Mouse (Mus musculus) c-Kit-positive CD71-negative TER-119-negative erythroid progenitor cells, embryonic 14.5 days (primary cell): ENCODE measurements around the gene Creb3.
"Not testable (repeated sequence)": the region's sequence is repeated elsewhere in the genome, so short reads cannot be mapped to it uniquely, and the experiment has no call there.

Experiments
- DNase-seq: peaks from one replicate; pipeline ENCODE4 v3.0.0-alpha.2; 2013; ENCODE audit warnings: low read depth

The Creb3 gene

GRCm38 (mm10) chr4:43561997-43562768, at the start of gene Creb3, which contains the start of gene Tln1:
Gene Creb3 (plus strand): TSS chr4:43562332.
Gene Tln1 (minus strand): TSS chr4:43562691.
- peak; percentile 95 for DNase-seq

- DNase-seq = no peak
Measured at GRCm38 (mm10) chr4:43512653-43513052, 49.5 kb upstream of the Creb3 start.

DNA sequence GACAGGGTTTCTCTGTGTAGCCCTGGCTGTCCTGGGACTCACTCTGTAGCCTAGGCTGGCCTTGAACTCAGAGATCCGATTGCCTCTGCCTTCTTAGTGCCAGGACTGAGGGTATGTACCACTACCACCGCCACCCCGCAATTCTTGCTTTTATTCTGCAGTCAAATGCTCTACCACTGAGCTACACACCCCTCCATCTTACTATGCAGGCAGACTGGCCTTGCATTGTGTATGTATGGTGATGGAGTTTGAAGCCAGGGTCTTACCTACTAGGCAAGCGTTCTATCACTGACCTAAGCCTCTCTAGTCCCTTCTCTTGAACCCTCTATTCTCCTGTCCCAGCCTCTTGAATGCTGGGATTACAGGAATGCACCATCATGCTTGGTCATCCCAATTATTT, 48.8 kb upstream of the Creb3 start:
- no peak for DNase-seq

DNA sequence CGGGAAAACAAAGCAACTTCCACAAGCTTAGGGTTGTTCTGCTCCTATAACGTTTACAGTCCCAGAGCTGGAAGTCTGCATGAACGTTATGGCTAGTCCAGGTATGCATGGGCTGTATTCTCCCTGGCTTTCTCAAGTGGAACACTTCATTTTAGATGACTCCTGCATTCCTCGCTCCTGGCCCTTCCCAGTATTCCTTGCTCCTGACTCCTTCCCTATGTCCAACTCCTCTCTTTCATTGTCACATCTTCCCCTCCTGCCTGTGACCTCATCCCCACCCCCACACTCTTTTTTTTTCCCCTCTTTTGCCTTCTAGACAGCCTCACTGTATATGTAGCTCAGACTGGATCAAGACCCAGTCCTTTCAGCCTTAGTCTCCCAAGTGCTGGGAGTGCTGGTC, 48.3 kb upstream of the Creb3 start:
- no peak for DNase-seq

DNA sequence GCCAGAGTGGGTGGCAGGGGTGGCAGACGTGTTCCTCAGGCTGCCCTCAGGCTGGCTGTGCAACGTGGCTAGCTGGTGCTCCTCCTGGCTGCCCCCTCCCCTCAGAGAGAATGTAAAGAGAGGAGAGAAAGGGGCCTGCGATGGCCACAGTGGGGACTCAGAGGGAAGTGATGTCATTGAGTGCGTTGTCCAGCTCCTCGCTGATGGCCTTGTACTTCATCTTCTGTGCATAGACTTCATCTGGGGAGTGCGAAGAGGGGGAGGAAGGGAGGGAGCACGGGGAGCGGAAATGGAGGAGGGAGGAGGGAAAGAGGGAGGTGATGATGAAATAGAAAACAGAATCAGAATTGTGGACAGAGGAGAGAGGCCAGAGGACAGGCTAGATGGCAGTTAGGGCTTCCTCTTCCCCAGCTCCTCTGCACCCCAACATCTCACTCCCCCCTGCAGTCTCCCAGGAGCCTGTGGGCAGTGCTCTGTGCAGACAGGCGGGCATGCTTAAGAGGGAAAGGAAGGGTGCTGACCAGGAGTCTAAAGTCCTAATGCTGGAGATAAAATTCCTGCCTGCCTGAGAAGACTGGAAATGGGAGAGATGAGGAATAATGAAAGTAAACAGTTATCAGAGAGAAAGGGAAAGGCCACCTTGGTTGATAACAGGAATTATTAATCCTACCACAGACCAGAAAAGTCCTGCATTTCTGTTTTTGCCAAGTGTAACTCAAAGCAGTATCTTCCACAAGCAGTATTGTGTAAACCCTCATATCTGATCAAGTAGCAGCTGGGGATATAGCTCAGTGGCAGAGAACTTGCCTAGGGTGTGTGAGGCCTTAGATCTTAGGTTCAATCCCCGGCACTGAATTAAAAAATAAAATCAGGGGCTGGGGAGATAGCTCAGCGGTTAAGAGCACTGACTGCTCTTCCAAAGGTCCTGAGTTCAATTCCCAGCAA, 46.1 kb upstream of the Creb3 start:
- no peak for DNase-seq

DNA sequence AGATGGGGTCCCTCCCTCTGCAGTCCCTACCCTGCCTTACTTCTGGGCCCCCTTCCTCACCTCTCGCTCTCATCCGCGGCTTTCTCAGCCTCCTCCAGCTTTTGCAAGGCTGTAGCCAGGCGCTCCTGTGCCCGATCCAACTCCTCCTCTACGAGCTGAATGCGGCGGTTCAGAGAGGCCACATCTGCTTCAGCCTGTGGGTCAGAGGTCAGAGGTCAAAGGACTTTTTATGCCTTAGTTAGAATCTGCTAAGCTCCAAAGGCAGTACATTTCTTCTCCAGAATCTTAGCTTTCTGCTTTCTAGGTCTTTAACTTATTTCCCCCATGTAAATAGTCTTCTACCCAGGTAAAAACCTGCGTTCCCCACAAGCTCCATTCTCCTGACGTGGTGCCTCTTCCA, 42.6 kb upstream of the Creb3 start:
- DNase-seq = no peak

- DNase-seq = peak; percentile 76
Measured at GRCm38 (mm10) chr4:43519956-43520355, 42.2 kb upstream of the Creb3 start.

DNA sequence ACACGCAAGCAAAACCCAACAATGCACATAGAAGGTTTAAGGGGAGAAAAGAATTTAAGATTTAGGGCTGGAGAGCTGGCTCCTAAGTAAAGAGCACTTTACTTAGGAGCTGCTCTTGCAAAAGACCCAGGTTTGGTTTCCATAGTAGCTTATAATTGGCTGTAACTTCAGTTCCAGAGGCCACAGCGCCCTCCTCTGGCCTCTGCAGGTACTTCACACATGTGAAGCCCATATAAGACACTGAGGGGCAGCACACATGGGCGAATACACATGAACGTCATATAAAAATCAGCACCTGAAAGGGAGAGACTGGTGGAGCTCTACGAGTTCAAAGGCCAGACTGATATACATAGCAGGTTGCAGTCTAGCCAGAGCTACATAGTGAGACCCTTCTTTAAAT, 34.3 kb upstream of the Creb3 start:
- DNase-seq = no peak

- DNase-seq = no peak
Measured at GRCm38 (mm10) chr4:43528487-43528886, 33.6 kb upstream of the Creb3 start.

GRCm38 (mm10) chr4:43530081-43530501, 32.0 kb upstream of the Creb3 start:
- DNase-seq = no peak

DNA sequence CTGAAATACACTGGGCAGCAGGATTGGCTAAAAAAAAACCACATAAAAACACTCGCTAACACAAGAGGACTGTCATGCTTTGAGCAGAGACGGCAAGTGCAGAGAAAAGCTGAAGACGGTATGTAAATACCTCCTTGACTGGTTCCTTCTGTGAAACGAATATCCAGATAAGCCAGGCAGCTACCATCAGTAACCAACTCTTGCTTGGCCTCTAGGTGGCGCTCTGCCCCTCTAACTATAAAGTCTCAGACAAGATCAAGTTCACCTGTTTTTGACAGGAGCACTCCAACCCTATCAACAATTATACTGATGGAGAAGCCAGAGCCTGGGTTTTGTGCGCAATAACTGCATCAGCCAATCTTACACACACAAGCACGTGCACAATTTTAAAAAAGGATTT, 31.6 kb upstream of the Creb3 start:
- peak; percentile 76 for DNase-seq

DNA sequence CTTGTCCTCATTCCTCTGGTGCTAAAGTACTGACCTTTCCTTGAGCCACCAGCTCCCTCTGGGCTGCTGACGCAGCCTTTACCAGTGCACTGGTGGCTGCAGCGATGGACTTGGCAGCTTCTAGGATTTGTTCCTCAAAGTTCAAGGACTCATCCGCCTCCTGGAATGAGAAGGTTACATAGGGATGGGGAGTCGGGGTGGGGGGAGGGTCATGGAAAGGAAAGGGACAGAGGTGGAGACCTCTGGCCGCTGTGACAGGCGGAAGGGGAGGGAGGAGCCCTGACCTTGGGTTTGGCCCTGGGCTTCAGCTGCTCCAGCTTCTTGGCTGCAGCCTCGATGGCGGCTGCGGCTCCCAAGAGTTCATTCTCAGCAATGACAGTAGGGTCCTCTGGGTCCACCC, 28.9 kb upstream of the Creb3 start:
- no peak for DNase-seq

GRCm38 (mm10) chr4:43535628-43536027, 26.5 kb upstream of the Creb3 start:
- DNase-seq = no peak

DNA sequence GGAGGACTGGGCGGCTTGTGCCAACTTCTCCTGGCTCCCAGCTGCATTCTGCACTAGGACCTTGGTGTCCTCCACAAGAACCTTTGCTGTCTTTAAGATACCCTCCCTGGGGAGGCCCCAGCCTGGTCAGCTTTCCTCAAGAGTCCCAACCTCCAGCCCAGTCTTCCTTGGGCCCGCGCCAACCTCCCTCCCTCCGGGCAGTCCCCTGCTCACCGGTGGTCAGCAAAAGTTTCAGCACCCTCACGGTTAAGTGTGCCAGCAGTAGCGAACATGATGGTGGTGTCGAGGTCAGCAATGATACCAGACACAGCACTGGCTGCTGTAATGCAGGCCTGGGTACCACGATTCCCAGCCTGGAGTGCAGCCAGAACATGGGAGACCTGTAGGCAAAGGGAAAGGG, 26.1 kb upstream of the Creb3 start:
- no peak for DNase-seq

- no peak for DNase-seq
Measured at GRCm38 (mm10) chr4:43542044-43542443, 20.1 kb upstream of the Creb3 start.

- DNase-seq = no peak
Measured at GRCm38 (mm10) chr4:43546375-43547047, 15.6 kb upstream of the Creb3 start.

DNA sequence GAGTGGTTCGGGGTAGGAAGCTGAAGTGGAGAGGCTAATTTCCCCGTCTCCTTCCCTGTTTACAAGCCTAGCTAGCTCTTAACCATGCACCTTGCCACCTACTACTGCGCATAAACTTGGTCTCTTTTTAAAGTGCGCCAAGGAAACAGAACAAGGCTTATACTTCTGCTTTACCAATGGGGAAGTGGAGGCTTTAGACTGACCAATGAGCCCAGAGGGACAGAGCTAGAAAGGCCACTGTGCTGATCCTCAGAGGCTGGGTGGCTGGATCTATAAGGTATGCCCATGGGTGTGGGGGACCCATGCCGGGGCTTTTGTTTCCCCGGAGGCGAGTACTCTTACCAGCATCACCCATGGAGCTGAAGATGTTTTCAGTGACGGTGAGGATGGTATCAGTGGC, 15.0 kb upstream of the Creb3 start:
- DNase-seq = no peak

DNA sequence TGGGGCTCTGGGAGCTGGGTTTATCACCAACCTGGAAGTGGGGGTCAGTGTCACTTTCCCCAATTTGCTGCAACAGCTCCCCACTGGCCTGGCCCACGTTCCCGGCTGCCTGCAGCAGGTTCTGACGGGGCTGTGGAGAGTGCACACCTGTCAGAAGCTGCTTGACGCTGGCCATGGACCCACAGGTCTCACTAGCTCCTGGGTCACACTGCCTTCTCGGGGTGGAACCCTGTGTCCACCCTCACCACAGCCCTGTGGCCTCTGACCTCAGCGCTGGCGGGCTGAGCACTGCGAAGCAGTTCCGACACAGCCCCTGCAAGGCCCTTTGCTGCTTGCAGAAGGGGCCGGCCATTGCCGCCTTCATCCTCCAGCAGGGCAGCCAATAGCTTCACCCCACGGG, 13.1 kb upstream of the Creb3 start:
- DNase-seq = no peak

DNA sequence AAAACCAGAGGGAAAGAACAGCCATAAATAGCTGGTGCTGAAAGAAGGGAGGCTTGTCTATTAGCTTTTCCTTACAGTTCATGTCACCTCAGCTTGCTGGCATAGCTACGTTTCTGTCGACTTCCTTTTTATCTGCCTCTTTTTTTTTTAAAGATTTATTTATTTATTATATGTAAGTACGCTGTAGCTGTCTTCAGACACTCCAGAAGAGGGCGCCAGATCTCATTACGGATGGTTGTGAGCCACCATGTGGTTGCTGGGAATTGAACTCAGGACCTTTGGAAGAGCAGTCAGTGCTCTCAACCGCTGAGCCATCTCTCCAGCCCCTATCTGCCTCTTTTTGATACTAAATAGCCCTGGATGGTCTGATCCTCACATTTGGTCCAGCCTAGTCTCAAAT, 10.3 kb upstream of the Creb3 start:
- DNase-seq = not testable (repeated sequence)

GRCm38 (mm10) chr4:43552437-43552836, 9.7 kb upstream of the Creb3 start:
- no peak for DNase-seq

- no peak for DNase-seq
Measured at GRCm38 (mm10) chr4:43553891-43554290, 8.2 kb upstream of the Creb3 start.

DNA sequence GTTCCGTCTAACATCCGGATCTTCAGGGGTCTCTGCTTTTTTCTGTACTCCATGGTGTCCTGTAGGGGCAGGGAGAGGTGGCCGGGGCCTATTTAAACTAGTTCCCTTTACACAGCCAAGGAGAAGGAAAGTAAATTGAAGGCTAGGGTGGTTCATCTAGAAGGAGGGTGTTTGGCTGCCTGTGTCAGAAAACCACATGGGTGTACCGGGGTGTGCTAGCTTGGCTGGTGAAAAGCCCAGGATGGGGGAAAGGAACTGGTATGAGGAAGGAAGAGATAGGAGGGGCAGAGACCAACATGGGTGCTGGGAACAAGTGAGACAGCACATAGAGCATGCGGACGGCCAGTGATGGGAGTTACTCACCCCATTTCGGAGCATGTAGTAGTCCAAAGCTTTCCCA, 6.2 kb upstream of the Creb3 start:
- no peak for DNase-seq
